Mouse (Mus musculus): ENCODE data around the gene Rbfox1. TPM values are rescaled to one million over a fixed set of nuclear protein-coding genes. Genes with fewer than 3 reads are reported as not detected.

Gene Rbfox1
- total and polyA plus RNA-seq, 2 experiments from 2014 or later: 129 to 214 TPM

DNA sequence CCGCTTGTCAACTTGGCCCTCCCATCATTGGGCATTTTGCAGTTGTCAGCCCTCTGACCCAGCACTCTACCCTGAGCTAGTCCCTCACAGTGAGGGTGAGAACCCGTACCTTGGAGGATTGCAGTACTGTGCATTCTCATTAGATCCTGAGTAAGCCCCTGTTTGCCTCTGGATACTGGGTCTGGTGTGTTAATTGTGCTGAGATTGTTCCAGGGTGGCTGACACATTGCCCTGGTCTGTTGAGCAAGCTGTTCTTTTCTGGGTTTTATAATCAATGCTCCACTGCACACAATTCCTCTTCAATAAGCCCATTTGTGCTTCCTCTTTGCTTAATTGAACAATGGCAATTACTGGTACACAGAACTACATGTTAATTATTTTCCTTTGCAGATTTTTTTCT lies 1489.5 kb downstream of the Rbfox1 start:
- Histone ChIP-seq H3K27ac (ENCODE audit: low read depth, low read length) (no peak overlapping the region), H3K4me2 (ENCODE audit: low read depth) (no peak overlapping the region), H3K36me3 (ENCODE audit: insufficient read depth) (no peaks in the 10 kb centered on the region), H3K9me3 (ENCODE audit: low read length) (no peaks in the 10 kb centered on the region), H3K9ac (no peak overlapping the region), H3K4me1 (ENCODE audit: insufficient read depth) (no peaks in the 10 kb centered on the region), H3K27me3 (ENCODE audit: insufficient read depth, low read length) (no peaks in the 10 kb centered on the region), H3K4me3 (ENCODE audit: low read depth, low read length) (no peak overlapping the region)
- 17% methylated on average over 2 of the region's 2 CpGs for WGBS
- peak; percentile 36 for ATAC-seq
- DNase-seq: peak; percentile 10
- no peak for TF ChIP-seq CTCF (IDR thresholded peaks at IDR 0.05; ENCODE audit: low read depth)

DNA sequence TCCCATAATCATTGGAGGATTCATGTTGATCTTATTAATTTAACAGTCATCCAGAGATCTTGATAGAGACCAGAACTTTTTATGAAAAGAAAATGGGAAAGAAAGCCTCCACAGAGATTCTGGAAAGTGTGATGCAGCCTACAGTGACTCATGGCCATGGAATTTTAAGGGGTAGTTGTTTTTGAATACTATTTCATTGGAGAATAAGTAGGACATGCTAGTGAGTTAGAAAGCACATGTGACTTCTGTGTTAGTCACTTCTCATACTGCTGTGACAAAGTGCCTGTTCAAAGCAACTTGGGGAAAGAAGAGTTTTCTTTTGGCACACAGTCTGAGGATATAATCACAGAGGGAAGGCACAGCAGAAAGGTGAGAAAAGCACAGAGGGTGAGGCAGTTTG lies 1510.9 kb downstream of the Rbfox1 start:
- no peak for TF ChIP-seq CTCF (IDR thresholded peaks at IDR 0.05; ENCODE audit: low read depth)
- DNase-seq (no peak), ATAC-seq (no peak)
- no peak overlapping the region for H3K4me3 ChIP-seq (ENCODE audit: low read depth, low read length)
- H3K27ac ChIP-seq (ENCODE audit: low read depth, low read length): no peak overlapping the region
- H3K9me3 ChIP-seq (ENCODE audit: low read length): no peaks in the 10 kb centered on the region
- no peaks in the 10 kb centered on the region for H3K4me1 ChIP-seq (ENCODE audit: insufficient read depth)
- no peaks in the 10 kb centered on the region for H3K36me3 ChIP-seq (ENCODE audit: insufficient read depth)
- no peak overlapping the region for H3K9ac ChIP-seq
- H3K4me2 ChIP-seq (ENCODE audit: low read depth): no peak overlapping the region
- H3K27me3 ChIP-seq (ENCODE audit: insufficient read depth, low read length): no peaks in the 10 kb centered on the region

DNA sequence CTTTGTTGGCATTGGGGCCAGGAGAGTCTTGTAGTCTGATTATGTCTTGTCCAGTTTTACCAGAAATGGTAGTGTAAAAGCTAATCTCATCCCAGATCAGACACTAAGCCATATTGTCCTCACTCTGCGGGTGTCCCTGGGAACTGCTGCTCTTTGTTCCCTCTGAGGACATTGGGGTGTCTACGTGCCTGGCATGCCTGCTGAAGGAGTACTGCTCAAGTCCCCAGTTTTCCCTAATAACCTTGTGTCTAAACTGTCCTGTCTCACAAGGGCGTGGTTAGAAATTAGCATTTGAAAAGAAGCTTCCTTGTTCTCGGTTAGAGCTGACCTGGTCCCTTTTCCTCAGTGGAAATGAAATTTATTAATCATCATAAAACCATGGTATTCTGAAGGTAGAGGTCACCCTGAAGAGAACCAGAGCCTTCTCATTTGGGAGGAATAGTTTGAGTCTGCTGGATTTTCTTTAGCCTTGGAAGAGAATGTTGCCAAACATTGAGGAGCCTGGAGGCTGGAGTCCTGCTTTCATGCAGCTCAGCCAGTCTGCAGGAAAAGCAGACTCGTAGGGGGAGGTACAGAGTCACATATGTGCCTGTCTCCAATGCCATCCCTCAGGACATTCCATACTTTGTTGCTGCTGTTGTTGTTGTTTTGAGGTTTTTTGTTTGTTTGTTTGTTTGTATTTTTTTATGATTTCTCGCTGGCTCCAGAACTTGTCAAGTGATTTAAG lies 1519.8 kb downstream of the Rbfox1 start:
- H3K27ac ChIP-seq (ENCODE audit: low read depth, low read length): no peak overlapping the region
- DNase-seq (no peak), ATAC-seq (no peak)
- no peak overlapping the region for H3K4me3 ChIP-seq (ENCODE audit: low read depth, low read length)
- H3K9me3 ChIP-seq (ENCODE audit: low read length): no peaks in the 10 kb centered on the region
- H3K9ac ChIP-seq: no peak overlapping the region
- no peak overlapping the region for H3K4me2 ChIP-seq (ENCODE audit: low read depth)
- H3K4me1 ChIP-seq (ENCODE audit: insufficient read depth): no peaks in the 10 kb centered on the region
- no peaks in the 10 kb centered on the region for H3K27me3 ChIP-seq (ENCODE audit: insufficient read depth, low read length)
- no peak for TF ChIP-seq CTCF (IDR thresholded peaks at IDR 0.05; ENCODE audit: low read depth)
- no peaks in the 10 kb centered on the region for H3K36me3 ChIP-seq (ENCODE audit: insufficient read depth)
- WGBS: 17% methylated on average over 6 of the region's 6 CpGs

DNA sequence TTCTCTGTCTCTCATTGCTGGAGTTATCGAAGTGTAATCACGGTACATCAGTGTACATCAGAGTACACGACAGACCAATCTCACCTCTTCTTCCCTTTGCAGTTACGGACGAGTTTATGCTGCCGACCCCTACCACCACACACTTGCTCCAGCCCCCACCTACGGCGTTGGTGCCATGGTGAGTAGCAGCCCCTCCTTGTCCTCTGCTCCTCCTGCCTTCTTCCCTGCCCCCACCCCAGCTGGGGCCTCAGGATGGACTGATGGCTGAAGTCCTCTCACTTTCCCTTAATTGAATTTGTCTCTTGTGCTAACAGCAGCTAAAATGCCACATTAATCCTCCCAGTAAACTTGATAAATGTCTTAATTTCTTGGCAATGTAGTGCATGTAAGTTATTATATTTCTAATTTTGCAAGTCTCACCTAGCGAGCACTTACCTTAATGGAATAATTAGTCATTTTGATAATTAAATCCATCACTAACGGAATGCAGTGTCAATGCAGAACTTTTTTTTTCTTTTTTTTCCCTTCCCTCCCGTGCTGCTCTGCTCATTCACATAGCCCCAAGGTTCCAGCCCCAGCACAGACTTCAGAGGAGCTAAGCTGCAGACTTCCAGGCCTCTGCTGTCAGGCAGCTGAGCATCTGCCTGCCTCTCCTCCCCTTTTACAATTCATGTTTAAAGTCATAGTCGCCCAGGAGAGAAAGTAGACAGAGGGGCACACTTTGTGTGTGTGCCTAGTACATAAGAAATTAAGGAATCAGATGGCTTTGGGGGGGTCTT lies 1522.9 kb downstream of the Rbfox1 start:
- H3K27me3 ChIP-seq (ENCODE audit: insufficient read depth, low read length): no peaks in the 10 kb centered on the region
- WGBS: 49% methylated on average over 12 of the region's 12 CpGs
- no peak overlapping the region for H3K27ac ChIP-seq (ENCODE audit: low read depth, low read length)
- H3K4me3 ChIP-seq (ENCODE audit: low read depth, low read length): no peak overlapping the region
- no peak for TF ChIP-seq CTCF (IDR thresholded peaks at IDR 0.05; ENCODE audit: low read depth)
- no peaks in the 10 kb centered on the region for H3K4me1 ChIP-seq (ENCODE audit: insufficient read depth)
- no peak overlapping the region for H3K4me2 ChIP-seq (ENCODE audit: low read depth)
- no peak for ATAC-seq
- DNase-seq: no peak
- no peaks in the 10 kb centered on the region for H3K9me3 ChIP-seq (ENCODE audit: low read length)
- H3K9ac ChIP-seq: no peak overlapping the region
- no peaks in the 10 kb centered on the region for H3K36me3 ChIP-seq (ENCODE audit: insufficient read depth)

DNA sequence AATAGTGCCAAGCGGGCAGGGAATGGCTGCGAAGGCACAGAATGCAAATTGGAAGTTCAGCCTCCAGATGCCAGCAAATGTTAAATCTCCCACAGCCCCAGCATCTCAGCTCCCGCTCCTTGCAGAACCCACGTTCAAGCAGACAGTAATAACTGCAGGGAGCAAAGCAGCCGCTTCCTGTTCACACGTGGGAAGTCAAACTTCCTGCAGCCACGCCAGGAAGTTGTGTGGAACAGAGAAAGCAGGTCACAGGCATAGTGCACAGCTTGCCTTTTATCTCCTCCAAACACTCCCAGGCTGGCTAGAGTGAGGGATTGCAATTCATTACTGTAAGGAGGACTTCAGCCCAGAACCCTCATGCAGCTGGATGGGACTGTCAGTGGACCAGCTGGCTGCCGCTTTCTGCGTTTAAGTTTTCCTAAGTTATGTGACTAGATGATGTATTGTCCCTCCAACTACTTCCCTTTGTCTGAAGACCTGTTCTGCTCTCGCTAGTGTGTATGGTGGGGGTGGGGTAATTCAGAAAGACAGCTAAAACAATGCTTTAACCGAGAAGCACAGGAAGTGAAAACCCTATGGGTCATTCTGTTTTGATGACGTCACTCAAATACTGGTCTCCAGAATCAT lies 1534.6 kb downstream of the Rbfox1 start:
- WGBS: 15% methylated on average over 12 of the region's 12 CpGs
- no peaks in the 10 kb centered on the region for H3K9me3 ChIP-seq (ENCODE audit: low read length)
- H3K4me1 ChIP-seq (ENCODE audit: insufficient read depth): 0 out of 2 replicates have a peak, but pooled peaks cover 10% of the 10 kb centered on the region
- no peak overlapping the region; the same call in 1 of the 2 replicates for H3K4me3 ChIP-seq (ENCODE audit: low read depth, low read length)
- H3K36me3 ChIP-seq (ENCODE audit: insufficient read depth): no peaks in the 10 kb centered on the region
- no peak for TF ChIP-seq CTCF (IDR thresholded peaks at IDR 0.05; ENCODE audit: low read depth)
- H3K9ac ChIP-seq: no peak overlapping the region; the same call in 1 of the 2 replicates
- ATAC-seq (peak; percentile 63), DNase-seq (peak; percentile 49)
- no peaks in the 10 kb centered on the region for H3K27me3 ChIP-seq (ENCODE audit: insufficient read depth, low read length)
- H3K27ac ChIP-seq (ENCODE audit: low read depth, low read length): 0 out of 2 replicates have a peak overlapping the region, but pooled peaks have one; percentile 10
- peak overlapping the region; percentile 32 for H3K4me2 ChIP-seq (ENCODE audit: low read depth)

DNA sequence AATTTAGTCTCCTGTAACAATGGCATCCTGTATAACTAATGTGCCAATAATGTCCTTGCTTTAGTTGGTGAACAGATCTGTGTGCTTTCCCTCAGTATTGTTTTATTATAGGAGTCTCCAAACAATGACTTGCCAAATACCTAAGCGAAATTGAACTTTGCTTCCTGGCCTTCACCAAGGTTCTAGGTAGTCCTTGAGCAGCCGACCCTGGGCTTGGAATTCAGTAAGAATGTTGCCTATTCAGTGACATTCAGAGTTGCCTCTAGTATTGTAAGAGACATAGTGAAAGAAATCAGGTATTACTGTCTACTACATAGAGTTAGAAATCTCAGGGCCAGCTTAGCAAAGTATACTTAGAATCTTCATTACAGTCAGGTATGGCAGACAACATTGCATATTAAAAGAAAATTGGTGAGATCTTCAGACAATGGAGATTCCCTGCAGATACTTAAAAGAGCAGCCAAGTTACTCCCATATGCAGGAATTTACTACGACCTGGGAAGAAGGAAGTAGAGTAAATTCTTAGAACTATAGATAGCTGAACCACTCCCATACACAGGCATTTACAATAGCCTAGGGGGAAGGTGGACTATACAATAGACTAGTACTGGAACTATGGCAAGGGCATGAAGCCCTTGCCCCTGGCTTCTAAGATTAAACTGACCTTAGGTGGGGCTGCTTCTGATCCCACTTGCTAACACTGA lies 1540.4 kb downstream of the Rbfox1 start:
- ATAC-seq (no peak), DNase-seq (no peak)
- H3K4me3 ChIP-seq (ENCODE audit: low read depth, low read length): no peak overlapping the region
- no peak for TF ChIP-seq CTCF (IDR thresholded peaks at IDR 0.05; ENCODE audit: low read depth)
- H3K36me3 ChIP-seq (ENCODE audit: insufficient read depth): no peaks in the 10 kb centered on the region
- no peaks in the 10 kb centered on the region for H3K4me1 ChIP-seq (ENCODE audit: insufficient read depth)
- H3K27me3 ChIP-seq (ENCODE audit: insufficient read depth, low read length): no peaks in the 10 kb centered on the region
- H3K4me2 ChIP-seq (ENCODE audit: low read depth): no peak overlapping the region
- 89% methylated on average over 3 of the region's 3 CpGs for WGBS
- no peaks in the 10 kb centered on the region for H3K9me3 ChIP-seq (ENCODE audit: low read length)
- H3K27ac ChIP-seq (ENCODE audit: low read depth, low read length): no peak overlapping the region
- no peak overlapping the region for H3K9ac ChIP-seq

Measured in forebrain, postnatal 0 days (tissue).